Mouse (Mus musculus) limb, embryonic 14.5 days (tissue): ENCODE results near the gene Zfp280d. TPM values are rescaled to one million over a fixed set of nuclear protein-coding genes. Genes with fewer than 3 reads are reported as not detected.

ENCODE experiments used
- ATAC-seq: fragments of 200-750 bp; cut with Nextera tagmentation; 2 replicates; pipeline ENCODE4 v1.8.0; 2017; ENCODE audit warnings: low read depth, moderate number of reproducible peaks, moderate TSS enrichment; ENCODE audit not compliant: low FRiP score
- DNase-seq: peaks from one replicate; pipeline ENCODE4 v3.0.0-alpha.2; 2015; ENCODE audit warnings: low spot score
- H3K27ac ChIP-seq: fragments of 300-500 bp; sonication (generic); replicated peaks from 2 replicates; pipeline ENCODE4 v1.5.1; 2014; ENCODE audit warnings: low read depth, mild to moderate bottlenecking, low read length, moderate library complexity, mixed read lengths
- H3K27me3 ChIP-seq: fragments of 300-500 bp; sonication (generic); 2 replicates; pipeline ENCODE4 v1.6.1; 2014; ENCODE audit warnings: low read length, mixed read lengths; ENCODE audit not compliant: control insufficient read depth, insufficient read depth
- H3K36me3 ChIP-seq: fragments of 300-500 bp; sonication (generic); 2 replicates; pipeline ENCODE4 v1.6.1; 2014; ENCODE audit warnings: mild to moderate bottlenecking, low read length, moderate library complexity, mixed read lengths; ENCODE audit not compliant: control insufficient read depth, insufficient read depth
- H3K4me1 ChIP-seq: fragments of 300-500 bp; sonication (generic); 2 replicates; pipeline ENCODE4 v1.6.1; 2014; ENCODE audit warnings: antibody characterized with exemption, low read length, mixed read lengths; ENCODE audit not compliant: control insufficient read depth, insufficient read depth
- H3K4me2 ChIP-seq: fragments of 300-500 bp; sonication (generic); replicated peaks from 2 replicates; pipeline ENCODE4 v1.6.1; 2014; ENCODE audit warnings: low read depth, mild to moderate bottlenecking, low read length, moderate library complexity; ENCODE audit not compliant: severe bottlenecking
- H3K4me3 ChIP-seq: fragments of 300-500 bp; sonication (generic); replicated peaks from 2 replicates; pipeline ENCODE4 v1.5.1; 2014; ENCODE audit warnings: low read length
- H3K9ac ChIP-seq: fragments of 300-500 bp; sonication (generic); 2 replicates; pipeline ENCODE4 v1.6.1; 2014; ENCODE audit warnings: mild to moderate bottlenecking, low read depth, low read length, moderate library complexity; ENCODE audit not compliant: severe bottlenecking
- H3K9me3 ChIP-seq: fragments of 300-500 bp; sonication (generic); 2 replicates; pipeline ENCODE4 v1.6.1; 2016; ENCODE audit warnings: low read length; ENCODE audit not compliant: control insufficient read depth
- POLR2A ChIP-seq: fragments of 200-500 bp; IDR thresholded peaks from 2 replicates; pipeline ENCODE4 v1.8.0; 2012; ENCODE audit warnings: inconsistent platforms, mild to moderate bottlenecking, moderate library complexity, borderline replicate concordance; ENCODE audit not compliant: insufficient read depth, insufficient read length; ENCODE audit errors: extremely low read depth
- WGBS: fragments of 180-500 bp; shearing (Covaris S2); extraction: QIAGEN DNeasy Blood & Tissue Kit; methylation state at CpG from one replicate; pipeline ENCODE4 v1.1.7; 2014; 5-methylcytosine and 5-hydroxymethylcytosine counted together
- polyA plus RNA-seq, 2 experiments: library from polyadenylated mRNA; depleted of rRNA in 1 of 2; stranded (reverse) in 1 of 2; unstranded in 1 of 2; fragments of >200 nt; fragmentation: Nextera tagmentation in 1 of 2; extraction: Ambion mirVana in 1 of 2; gene quantifications; 2 replicates each; pipeline versions ENCODE4 v1.2.1 to v1.2.3; 2012 to 2014

Zfp280d gene
- polyA plus RNA-seq (2012; rRNA removed) (52.8 and 60.6 TPM in 2 replicates), polyA plus RNA-seq (2014; fragmentation: Nextera tagmentation; extraction: Ambion mirVana) (39.1 and 47.6 TPM in 2 replicates)

DNA sequence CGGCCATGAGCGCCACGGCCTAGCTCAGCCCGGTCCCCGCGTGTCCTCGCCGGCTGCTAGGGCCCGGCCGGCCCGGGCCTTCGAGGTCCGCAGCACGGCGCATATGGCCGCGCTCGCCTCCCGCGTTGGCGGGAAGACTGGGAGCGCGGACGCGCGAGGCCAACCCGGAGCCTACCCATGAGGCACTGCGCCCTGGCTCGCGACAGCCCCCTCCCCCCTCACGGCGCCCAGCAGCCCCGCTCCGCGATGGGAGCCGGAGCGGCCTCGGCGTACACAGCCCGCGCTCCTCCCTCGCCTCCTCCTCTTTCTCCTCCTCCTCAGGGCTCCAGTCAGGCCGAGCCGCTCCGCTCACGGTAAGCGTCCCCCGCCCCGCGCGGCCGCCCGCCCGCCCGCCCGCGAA is at the start of gene Zfp280d:
Gene Zfp280d (plus strand): TSS at position 184 of the 400 bp plus-strand sequence.
- 3% methylated on average over 27 of the region's 57 CpGs for WGBS

DNA sequence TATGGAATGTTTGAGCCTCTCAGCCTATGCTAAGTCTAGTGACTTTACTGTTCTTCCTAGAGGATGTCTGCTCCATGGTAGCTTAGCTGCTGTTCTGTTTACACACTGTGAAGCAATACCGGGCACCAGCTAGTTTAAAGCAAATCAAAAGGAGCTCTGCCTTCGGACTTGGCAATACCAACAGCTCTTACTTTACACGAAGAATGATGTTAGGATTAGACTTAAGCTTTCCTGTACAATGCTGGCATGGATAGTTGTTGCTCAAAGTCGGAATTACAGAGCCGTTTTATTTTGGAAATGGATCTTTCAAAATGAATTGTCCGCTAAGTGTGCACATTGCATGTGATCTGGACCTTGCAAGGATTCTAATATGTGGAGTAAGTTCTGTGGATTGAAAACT is 48.1 kb upstream of the Zfp280d start:
- no peaks in the 10 kb centered on the region for H3K36me3 ChIP-seq
- WGBS: 77% methylated on average over 6 of the region's 6 CpGs
- H3K4me1 ChIP-seq: no peaks in the 10 kb centered on the region
- no peak overlapping the region for H3K9ac ChIP-seq
- H3K27me3 ChIP-seq: no peaks in the 10 kb centered on the region
- no peak for TF ChIP-seq POLR2A
- no peak for ATAC-seq
- H3K27ac ChIP-seq: no peak overlapping the region
- H3K9me3 ChIP-seq: peaks cover 8% of the 10 kb centered on the region; the same call in 1 of the 2 replicates
- no peak overlapping the region for H3K4me3 ChIP-seq
- H3K4me2 ChIP-seq: no peak overlapping the region
- DNase-seq: no peak

More for the DNA sequence above, at the start of gene Zfp280d:
- TF ChIP-seq POLR2A: peak; percentile 67; the same call in 1 of the 2 replicates
- Histone ChIP-seq H3K9me3 (no peaks in the 10 kb centered on the region), H3K9ac (peak within 1 kb of the TSS; percentile 95), H3K4me2 (peak within 1 kb of the TSS; percentile 65), H3K36me3 (no peaks in the 10 kb centered on the region), H3K27me3 (no peaks in the 10 kb centered on the region), H3K4me1 (peaks cover 10% of the 10 kb centered on the region), H3K27ac (peak within 1 kb of the TSS; percentile 99), H3K4me3 (peak within 1 kb of the TSS; percentile 50)
- ATAC-seq: peak; percentile 98
- peak; percentile 93 for DNase-seq

DNA sequence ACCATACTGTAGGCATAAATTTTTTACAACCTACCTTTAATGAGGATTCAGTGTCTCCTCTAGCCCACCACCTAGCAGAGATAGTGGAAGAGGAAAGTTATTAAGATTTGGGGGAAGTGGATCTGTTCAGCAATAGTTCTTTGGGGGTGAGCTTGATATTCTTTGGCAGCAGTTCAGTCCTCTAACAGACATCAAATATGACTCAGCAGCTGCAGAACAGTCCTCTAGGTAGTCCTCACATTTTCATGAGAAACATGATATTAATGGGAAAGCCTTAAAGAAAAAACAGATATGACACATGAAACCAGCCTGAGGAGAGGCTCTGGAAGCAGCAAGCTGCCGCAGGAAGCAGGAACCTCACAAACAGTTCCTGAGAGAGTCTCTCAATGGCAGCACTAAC is 22.0 kb upstream of the Zfp280d start:
- no peak for ATAC-seq
- Histone ChIP-seq H3K9me3 (no peaks in the 10 kb centered on the region), H3K9ac (no peak overlapping the region), H3K4me2 (no peak overlapping the region), H3K27me3 (no peaks in the 10 kb centered on the region), H3K4me1 (no peaks in the 10 kb centered on the region), H3K4me3 (no peak overlapping the region), H3K36me3 (no peaks in the 10 kb centered on the region), H3K27ac (no peak overlapping the region)
- no peak for DNase-seq
- no peak for TF ChIP-seq POLR2A
- 54% methylated on average over 1 of the region's 1 CpGs for WGBS

DNA sequence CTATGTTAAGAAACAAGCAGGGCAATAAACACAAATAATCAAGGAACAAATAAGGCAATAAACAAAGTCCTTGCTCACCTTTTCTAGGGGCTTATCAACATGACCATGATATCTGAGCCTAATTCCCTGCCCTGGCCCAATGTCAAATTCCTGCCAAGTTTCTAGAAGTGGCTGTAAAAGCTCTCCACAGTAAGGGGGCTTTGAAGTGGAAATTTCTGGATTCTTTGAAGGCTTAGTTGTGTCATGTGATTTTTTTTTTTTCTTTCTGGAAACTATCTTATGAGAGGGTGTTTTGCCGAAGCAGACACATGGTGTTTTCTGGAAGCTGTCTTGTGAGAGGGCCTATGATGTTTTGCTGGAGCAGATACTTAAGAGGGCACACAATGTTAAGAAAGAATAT is 19.4 kb upstream of the Zfp280d start:
- ATAC-seq (no peak), DNase-seq (no peak)
- Histone ChIP-seq H3K27me3 (no peaks in the 10 kb centered on the region), H3K36me3 (no peaks in the 10 kb centered on the region), H3K9me3 (no peaks in the 10 kb centered on the region), H3K9ac (no peak overlapping the region), H3K4me1 (no peaks in the 10 kb centered on the region), H3K4me3 (no peak overlapping the region), H3K4me2 (no peak overlapping the region), H3K27ac (no peak overlapping the region)
- no peak for TF ChIP-seq POLR2A
- 80% methylated on average over 1 of the region's 1 CpGs for WGBS

DNA sequence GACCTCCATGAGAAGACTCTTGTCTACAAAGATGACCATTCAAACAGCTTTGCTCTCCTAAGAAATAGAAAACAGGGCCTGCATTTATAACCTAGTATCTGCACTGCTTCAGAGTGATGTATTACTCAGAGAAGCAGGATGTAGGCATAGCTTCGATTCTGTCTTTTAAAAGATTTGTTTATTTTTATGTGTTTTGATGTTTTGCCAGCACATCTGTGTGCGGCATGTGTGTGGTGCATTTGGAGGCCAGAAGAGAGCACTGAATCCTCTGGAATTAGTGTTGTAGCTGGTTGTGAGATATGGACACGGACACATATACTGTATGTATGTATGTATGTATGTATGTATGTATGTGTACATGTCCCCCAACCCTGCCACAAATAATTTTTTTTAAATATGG is 18.0 kb upstream of the Zfp280d start:
- no peaks in the 10 kb centered on the region for H3K36me3 ChIP-seq
- no peak overlapping the region for H3K4me2 ChIP-seq
- no peak overlapping the region for H3K9ac ChIP-seq
- no peaks in the 10 kb centered on the region for H3K4me1 ChIP-seq
- DNase-seq (peak; percentile 46), ATAC-seq (0 out of 2 replicates have a peak, but pooled peaks have one; percentile 41)
- no peaks in the 10 kb centered on the region for H3K27me3 ChIP-seq
- no peaks in the 10 kb centered on the region for H3K9me3 ChIP-seq
- H3K27ac ChIP-seq: no peak overlapping the region
- no peak for TF ChIP-seq POLR2A
- 58% methylated on average over 3 of the region's 3 CpGs for WGBS
- no peak overlapping the region for H3K4me3 ChIP-seq

DNA sequence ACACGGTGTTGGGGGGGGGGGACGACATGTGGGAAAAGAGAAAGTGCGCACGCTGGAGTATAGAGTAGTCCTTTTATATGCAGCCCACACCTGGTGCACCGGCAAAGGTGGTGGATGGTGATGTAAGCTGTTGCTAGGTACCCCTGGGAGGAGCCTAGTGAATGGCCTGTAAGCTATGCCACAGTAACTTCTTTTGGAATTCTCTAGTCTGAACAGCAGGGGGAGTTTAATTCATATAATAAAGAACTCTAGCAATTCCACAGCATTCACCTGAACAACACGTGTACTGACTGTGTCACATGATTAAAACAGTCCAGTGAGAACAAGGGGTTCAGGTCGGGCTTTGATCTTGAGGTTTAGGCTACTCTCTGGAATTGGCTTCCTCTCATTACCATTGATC is 14.3 kb upstream of the Zfp280d start:
- DNase-seq: peak; percentile 74
- no peak overlapping the region for H3K4me2 ChIP-seq
- TF ChIP-seq POLR2A: no peak

More for the DNA sequence above, 14.3 kb upstream of the Zfp280d start:
- 0 out of 2 replicates have a peak, but pooled peaks cover 4% of the 10 kb centered on the region for H3K9me3 ChIP-seq
- H3K27me3 ChIP-seq: no peaks in the 10 kb centered on the region
- no peak overlapping the region for H3K4me3 ChIP-seq
- WGBS: 21% methylated on average over 5 of the region's 7 CpGs
- no peaks in the 10 kb centered on the region for H3K4me1 ChIP-seq
- H3K9ac ChIP-seq: no peak overlapping the region
- H3K27ac ChIP-seq: no peak overlapping the region
- no peaks in the 10 kb centered on the region for H3K36me3 ChIP-seq
- ATAC-seq: no peak
